Mouse (Mus musculus) liver, adult (tissue): ENCODE measurements around the gene Wdr41.

ENCODE experiments used
- GATA4 ChIP-seq: IDR thresholded peaks from 2 replicates; pipeline ENCODE4 v1.6.1; 2014; ENCODE audit warnings: mild to moderate bottlenecking, low read length; ENCODE audit not compliant: insufficient replicate concordance

The Wdr41 gene

DNA sequence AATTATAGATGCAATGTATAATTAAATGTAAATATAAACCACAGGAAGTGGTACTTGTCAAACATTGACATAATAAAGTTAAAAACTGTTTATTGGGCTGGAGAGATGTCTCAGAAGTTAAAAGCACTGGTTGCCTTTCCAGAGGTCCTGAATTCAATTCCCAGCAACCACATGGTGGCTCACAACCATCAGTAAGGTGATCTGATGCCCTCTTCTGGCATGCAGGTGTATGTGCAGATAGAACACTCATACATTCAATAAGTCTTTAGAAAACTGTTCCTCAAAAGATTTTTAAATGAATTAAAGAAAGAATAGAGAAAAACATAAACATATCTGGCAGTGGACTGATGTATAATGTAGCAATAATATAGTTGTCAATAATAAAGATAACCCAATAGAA lies 94.1 kb downstream of the Wdr41 start:
- no peak for TF ChIP-seq GATA4
